Mouse (Mus musculus) telencephalon, adult 2 months (tissue): Measurements from ENCODE around the gene Dync2li1.

Experiments
- DNase-seq: peaks from one replicate; pipeline ENCODE4 v3.0.0-alpha.2; 2011; ENCODE audit warnings: low read depth, low spot score

Gene Dync2li1

GRCm38 (mm10) chr17:84608606-84609005 lies 17.7 kb upstream of the Dync2li1 start:
- DNase-seq = no peak

GRCm38 (mm10) chr17:84611500-84611899 lies 14.8 kb upstream of the Dync2li1 start:
- DNase-seq = no peak

GRCm38 (mm10) chr17:84611971-84612370 lies 14.3 kb upstream of the Dync2li1 start:
- DNase-seq = no peak

- DNase-seq = no peak
Measured at GRCm38 (mm10) chr17:84615811-84616210, 10.5 kb upstream of the Dync2li1 start.

- no peak for DNase-seq
Measured at GRCm38 (mm10) chr17:84616526-84617074, 9.7 kb upstream of the Dync2li1 start.

DNA sequence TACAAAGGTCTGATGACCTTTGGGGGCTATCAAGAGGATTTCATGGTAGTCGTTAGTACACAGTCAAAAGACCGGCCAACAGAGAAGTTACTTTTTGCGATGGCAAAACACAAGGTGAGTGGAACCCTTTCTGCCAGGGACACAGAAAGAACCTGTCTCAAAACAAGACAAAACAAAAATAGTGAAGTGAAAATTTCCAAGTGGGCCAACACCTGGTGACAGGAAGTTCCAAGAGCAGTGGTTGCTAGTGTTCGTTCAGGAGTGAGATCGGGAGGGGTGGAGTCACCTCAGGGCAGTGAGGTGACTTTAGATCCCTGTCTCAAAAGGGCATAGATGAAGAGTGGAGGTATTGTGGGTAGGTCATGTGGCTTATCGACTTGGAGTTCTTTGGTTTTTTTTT lies 8.3 kb upstream of the Dync2li1 start:
- no peak for DNase-seq

- no peak for DNase-seq
Measured at GRCm38 (mm10) chr17:84619112-84619511, 7.2 kb upstream of the Dync2li1 start.

- no peak for DNase-seq
Measured at GRCm38 (mm10) chr17:84620076-84620475, 6.2 kb upstream of the Dync2li1 start.

DNA sequence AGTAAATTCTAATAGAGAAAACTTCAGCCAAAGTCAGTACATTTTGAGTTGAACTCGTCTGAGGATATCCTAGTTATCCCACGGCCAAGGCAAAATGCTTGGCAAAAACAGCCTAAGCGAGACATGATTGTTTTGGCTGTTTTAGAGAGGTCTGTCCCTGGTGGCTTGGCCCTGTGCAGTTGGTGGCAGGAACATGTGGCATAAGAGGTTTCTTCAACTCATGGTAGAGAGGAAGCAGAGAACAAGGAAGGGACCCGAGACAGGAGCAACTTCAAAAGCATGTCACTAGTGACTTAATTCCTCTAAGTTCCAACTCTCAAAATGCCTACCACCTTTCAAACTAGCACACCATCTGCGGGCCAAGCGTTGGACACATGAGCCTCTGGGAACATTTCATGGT lies 5.7 kb upstream of the Dync2li1 start:
- DNase-seq = no peak

- no peak for DNase-seq
Measured at GRCm38 (mm10) chr17:84621209-84621608, 5.1 kb upstream of the Dync2li1 start.

DNA sequence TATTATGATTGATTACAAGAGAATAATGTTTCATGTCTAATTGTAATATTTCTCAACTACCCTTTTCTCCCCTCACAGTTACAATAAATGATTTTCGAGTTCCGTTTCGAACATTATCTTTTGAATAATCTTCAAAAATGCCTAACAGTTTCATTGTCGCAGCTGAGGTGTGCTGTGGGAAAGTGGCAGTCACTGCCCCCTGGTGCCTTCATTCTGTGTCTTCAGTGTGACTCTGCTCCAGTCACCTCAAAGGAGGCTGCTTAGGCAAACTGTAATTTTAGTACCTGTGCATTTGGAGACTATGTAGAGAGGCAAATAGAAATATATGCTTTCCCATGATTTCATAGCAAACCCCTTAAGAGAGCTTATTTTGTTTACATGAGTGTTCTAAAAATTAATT lies 4.3 kb upstream of the Dync2li1 start:
- DNase-seq = no peak

GRCm38 (mm10) chr17:84622873-84623272 lies 3.4 kb upstream of the Dync2li1 start:
- no peak for DNase-seq

DNA sequence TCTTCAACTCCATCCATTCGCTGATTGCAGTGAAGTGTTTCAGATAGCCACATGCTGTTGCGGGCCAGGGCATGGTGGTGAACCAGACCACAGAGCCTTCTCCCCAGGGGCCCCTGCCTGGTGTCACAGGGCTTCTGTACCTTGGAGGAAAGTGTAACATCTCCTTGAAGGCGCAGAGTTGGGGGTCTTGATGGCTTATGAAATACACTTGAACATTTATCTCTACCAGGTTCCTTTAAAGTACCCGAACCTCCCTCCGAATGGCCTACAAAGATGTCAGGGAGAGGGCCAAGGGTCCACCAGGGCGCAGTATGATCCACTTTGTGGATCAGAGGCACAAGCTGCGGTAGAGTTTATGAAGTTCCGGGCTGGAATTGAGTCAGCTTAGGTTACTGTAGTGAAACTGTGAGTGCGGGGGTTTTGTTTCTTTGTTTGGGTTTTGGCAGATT lies 585 bp downstream of the Dync2li1 start:
- no peak for DNase-seq

- no peak for DNase-seq
Measured at GRCm38 (mm10) chr17:84627721-84628120, 1.4 kb downstream of the Dync2li1 start.

- DNase-seq = no peak
Measured at GRCm38 (mm10) chr17:84628611-84629010, 2.3 kb downstream of the Dync2li1 start.

GRCm38 (mm10) chr17:84631836-84632235 lies 5.5 kb downstream of the Dync2li1 start:
- DNase-seq = no peak

- no peak for DNase-seq
Measured at GRCm38 (mm10) chr17:84633443-84633842, 7.1 kb downstream of the Dync2li1 start.

DNA sequence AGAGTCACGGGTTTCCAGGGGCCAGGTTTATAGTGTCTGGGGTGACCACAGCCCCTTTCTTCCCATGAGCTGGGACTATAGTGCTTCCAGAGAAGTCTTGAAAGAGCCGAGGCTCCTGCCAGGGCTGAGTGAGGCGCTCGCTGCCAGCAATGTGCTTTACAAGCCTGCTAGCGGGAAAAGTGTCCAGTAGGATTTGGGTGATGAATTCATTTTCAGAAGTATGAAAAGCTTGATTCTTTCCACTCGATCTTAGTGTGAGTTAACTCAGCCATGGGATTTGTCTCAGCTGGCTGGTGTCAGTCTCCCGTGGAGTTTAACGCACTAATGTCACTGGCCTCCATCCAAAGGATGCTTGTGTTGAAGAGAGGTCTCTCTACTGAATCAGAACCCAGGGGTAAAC lies 10.0 kb downstream of the Dync2li1 start:
- no peak for DNase-seq

DNA sequence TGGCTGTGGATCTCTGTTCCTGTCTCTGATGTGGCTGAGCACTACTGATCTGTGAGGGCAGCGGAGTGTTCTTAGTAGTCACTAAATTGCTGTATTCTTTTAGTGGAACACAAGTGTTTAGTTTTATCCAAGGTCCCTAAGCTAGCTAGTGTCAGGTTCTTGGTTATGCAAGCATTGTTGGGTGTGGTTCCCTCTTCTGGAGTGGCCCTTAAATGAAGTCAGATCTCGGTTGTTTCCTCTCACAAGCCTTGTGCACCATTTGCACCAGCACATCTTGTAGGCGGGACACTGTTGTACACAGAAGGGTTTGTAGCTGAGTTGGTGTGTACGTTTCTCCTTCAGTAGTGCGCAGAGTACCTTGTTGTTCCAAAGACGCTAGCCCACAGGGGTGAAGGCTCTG lies 11.7 kb downstream of the Dync2li1 start:
- no peak for DNase-seq

DNA sequence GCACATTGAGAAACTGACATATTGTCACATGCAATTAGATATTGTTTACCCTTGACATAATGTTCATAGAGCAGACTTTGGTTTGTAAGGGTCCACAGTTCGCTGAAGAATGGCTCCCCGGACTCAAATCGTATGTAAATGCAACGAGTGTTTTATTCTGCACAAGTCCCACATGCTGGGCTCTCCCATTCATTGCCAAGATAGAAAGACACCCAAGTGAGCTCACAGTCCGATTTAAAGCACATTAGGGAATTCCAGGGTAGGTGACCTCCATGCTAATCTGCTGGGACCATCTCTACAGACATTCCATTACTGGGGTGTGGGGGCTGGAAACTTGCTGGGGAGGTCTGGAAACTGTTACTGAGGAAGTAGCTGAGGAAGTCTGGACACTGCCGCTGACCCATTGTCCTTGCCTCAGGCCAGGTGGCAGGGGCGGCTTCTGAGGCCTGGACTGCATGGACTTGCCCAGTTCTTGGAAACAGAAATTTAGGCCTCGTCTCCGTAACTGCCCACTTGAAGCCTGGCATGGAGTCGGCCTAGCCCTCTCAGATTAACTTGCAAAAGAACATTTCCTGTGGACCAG lies 13.6 kb downstream of the Dync2li1 start:
- DNase-seq = no peak

- DNase-seq = no peak
Measured at GRCm38 (mm10) chr17:84641893-84642292, 15.6 kb downstream of the Dync2li1 start.

- DNase-seq = no peak
Measured at GRCm38 (mm10) chr17:84642324-84642723, 16.0 kb downstream of the Dync2li1 start.

GRCm38 (mm10) chr17:84644292-84645050 lies 18.2 kb downstream of the Dync2li1 start:
- no peak for DNase-seq
